Mouse (Mus musculus) MEL (cell line): Measurements from ENCODE around the gene Mrpl58. TPM values are rescaled to one million over a fixed set of nuclear protein-coding genes. Genes with fewer than 3 reads are reported as not detected.

Source experiments
- DNase-seq: peaks from one replicate; pipeline ENCODE4 v3.0.0; 2011; ENCODE audit warnings: low read depth, low spot score
- H3K27ac ChIP-seq: 2 replicates; pipeline ENCODE4 v1.5.1; 2012; ENCODE audit warnings: low read depth, mild to moderate bottlenecking, control low read depth, low read length, moderate library complexity; ENCODE audit not compliant: control insufficient read depth
- H3K27me3 ChIP-seq, 2 experiments: fragments of 150-350 bp in 1 of 2; sonication (generic) in 1 of 2; 2 replicates each; pipeline ENCODE4 v1.6.1; 2012; ENCODE audit warnings: low read length in 2 of 2, mild to moderate bottlenecking in 2 of 2, improper control_type of control experiment in 1 of 2, moderate library complexity in 1 of 2; ENCODE audit not compliant: insufficient read depth in 2 of 2, control insufficient read depth in 1 of 2
- H3K36me3 ChIP-seq, 2 experiments: 2 replicates each; pipeline ENCODE4 v1.6.1; 2012 to 2014; ENCODE audit warnings: low read length in 2 of 2, improper control_type of control experiment in 1 of 2, inconsistent platforms in 1 of 2, mild to moderate bottlenecking in 1 of 2; ENCODE audit not compliant: insufficient read depth in 2 of 2, control insufficient read depth in 1 of 2
- H3K4me1 ChIP-seq, 2 experiments: fragments of 150-350 bp in 1 of 2; sonication (generic) in 1 of 2; 2 replicates each; pipeline ENCODE4 v1.6.1; 2012; ENCODE audit warnings: low read length in 2 of 2, improper control_type of control experiment in 1 of 2, mild to moderate bottlenecking in 1 of 2; ENCODE audit not compliant: insufficient read depth in 2 of 2, control insufficient read depth in 1 of 2
- H3K4me3 ChIP-seq, 2 experiments: fragments of 150-350 bp in 1 of 2; sonication (generic) in 1 of 2; 2 replicates each; pipeline ENCODE4 v1.5.1; 2012; ENCODE audit warnings: low read depth in 2 of 2, low read length in 2 of 2, mild to moderate bottlenecking in 2 of 2, moderate library complexity in 2 of 2, control low read depth in 1 of 2, improper control_type of control experiment in 1 of 2; ENCODE audit not compliant: control insufficient read depth in 1 of 2, insufficient read depth in 1 of 2
- H3K79me2 ChIP-seq: 2 replicates; pipeline ENCODE4 v1.6.1; 2012; ENCODE audit warnings: mild to moderate bottlenecking, low read length, moderate library complexity; ENCODE audit not compliant: control insufficient read depth, poor library complexity, insufficient read depth
- H3K9ac ChIP-seq: 2 replicates; pipeline ENCODE4 v1.6.1; 2012; ENCODE audit warnings: low read depth, mild to moderate bottlenecking, control low read depth, low read length, moderate library complexity; ENCODE audit not compliant: control insufficient read depth, poor library complexity, severe bottlenecking
- H3K9me3 ChIP-seq: fragments of 150-350 bp; sonication (generic); replicated peaks from 2 replicates; pipeline ENCODE4 v1.6.1; 2012; ENCODE audit warnings: mild to moderate bottlenecking, low read length, improper control_type of control experiment, moderate library complexity; ENCODE audit not compliant: insufficient read depth
- BHLHE40 ChIP-seq: IDR thresholded peaks from 2 replicates; pipeline ENCODE4 v1.6.1; 2012; ENCODE audit warnings: low read depth, mild to moderate bottlenecking, inconsistent platforms, low read length, improper control_type of control experiment, borderline replicate concordance
- CHD2 ChIP-seq: IDR thresholded peaks from 2 replicates; pipeline ENCODE4 v1.6.1; 2011; ENCODE audit warnings: low read length, improper control_type of control experiment
- ETS1 ChIP-seq: IDR thresholded peaks from 2 replicates; pipeline ENCODE4 v1.6.1; 2012; ENCODE audit warnings: low read depth, mild to moderate bottlenecking, inconsistent platforms, low read length, improper control_type of control experiment, moderate library complexity
- GATA1 ChIP-seq: IDR thresholded peaks from 2 replicates; pipeline ENCODE4 v1.6.1; 2011; ENCODE audit warnings: low read depth, low read length, improper control_type of control experiment
- HCFC1 ChIP-seq: IDR thresholded peaks from 2 replicates; pipeline ENCODE4 v1.6.1; 2012; ENCODE audit warnings: low read depth, mild to moderate bottlenecking, inconsistent platforms, low read length, improper control_type of control experiment, moderate library complexity
- JUND ChIP-seq: IDR thresholded peaks from 2 replicates; pipeline ENCODE4 v1.6.1; 2011; ENCODE audit warnings: low read depth, mild to moderate bottlenecking, improper control_type of control experiment, low read length
- MAX ChIP-seq: IDR thresholded peaks from 2 replicates; pipeline ENCODE4 v1.6.1; 2011; ENCODE audit warnings: low read length, improper control_type of control experiment
- MAZ ChIP-seq: IDR thresholded peaks from 2 replicates; pipeline ENCODE4 v1.6.1; 2012; ENCODE audit warnings: low read depth, mild to moderate bottlenecking, inconsistent platforms, low read length, improper control_type of control experiment
- MXI1 ChIP-seq: IDR thresholded peaks from 2 replicates; pipeline ENCODE4 v1.6.1; 2011; ENCODE audit warnings: mild to moderate bottlenecking, low read depth, low read length, improper control_type of control experiment
- MYB ChIP-seq: IDR thresholded peaks from 2 replicates; pipeline ENCODE4 v1.6.1; 2011; ENCODE audit warnings: mild to moderate bottlenecking, low read depth, low read length, improper control_type of control experiment
- MYC ChIP-seq: IDR thresholded peaks from 2 replicates; pipeline ENCODE4 v1.6.1; 2011; ENCODE audit warnings: low read depth, mild to moderate bottlenecking, low read length, improper control_type of control experiment, moderate library complexity
- NELFE ChIP-seq: IDR thresholded peaks from 2 replicates; pipeline ENCODE4 v1.6.1; 2011; ENCODE audit warnings: low read depth, low read length, improper control_type of control experiment
- NRF1 ChIP-seq: IDR thresholded peaks from 2 replicates; pipeline ENCODE4 v1.6.1; 2014; ENCODE audit warnings: low read depth, mild to moderate bottlenecking, inconsistent platforms, low read length, improper control_type of control experiment, moderate library complexity; ENCODE audit not compliant: poor library complexity, insufficient read depth, severe bottlenecking
- POLR2A ChIP-seq, 2 experiments: IDR thresholded peaks; 2 replicates each; pipeline ENCODE4 v1.6.1; 2011 to 2012; ENCODE audit warnings: low read length in 2 of 2, mild to moderate bottlenecking in 2 of 2, control low read depth in 1 of 2, improper control_type of control experiment in 1 of 2, low read depth in 1 of 2, moderate library complexity in 1 of 2; ENCODE audit not compliant: control insufficient read depth in 1 of 2, insufficient read depth in 1 of 2, poor library complexity in 1 of 2
- POLR2AphosphoS2 ChIP-seq: IDR thresholded peaks from 2 replicates; pipeline ENCODE4 v1.6.1; 2011; ENCODE audit warnings: low read length, improper control_type of control experiment
- RAD21 ChIP-seq: IDR thresholded peaks from 2 replicates; pipeline ENCODE4 v1.6.1; 2011; ENCODE audit warnings: mild to moderate bottlenecking, low read depth, low read length, improper control_type of control experiment
- RCOR1 ChIP-seq: IDR thresholded peaks from 2 replicates; pipeline ENCODE4 v1.6.1; 2012; ENCODE audit warnings: low read depth, mild to moderate bottlenecking, inconsistent platforms, low read length, improper control_type of control experiment
- SIN3A ChIP-seq: IDR thresholded peaks from 2 replicates; pipeline ENCODE4 v1.6.1; 2012; ENCODE audit warnings: low read length, improper control_type of control experiment, inconsistent platforms
- TBP ChIP-seq: IDR thresholded peaks from 2 replicates; pipeline ENCODE4 v1.8.0; 2011; ENCODE audit warnings: low read depth, low read length, improper control_type of control experiment
- TCF12 ChIP-seq: IDR thresholded peaks from 2 replicates; pipeline ENCODE4 v1.6.1; 2014; ENCODE audit warnings: low read depth, mild to moderate bottlenecking, inconsistent platforms, low read length, improper control_type of control experiment, moderate library complexity
- USF2 ChIP-seq, 2 experiments: IDR thresholded peaks; 2 replicates each; pipeline ENCODE4 v1.6.1; 2011 to 2012; ENCODE audit warnings: improper control_type of control experiment in 2 of 2, low read length in 2 of 2, borderline replicate concordance in 1 of 2, inconsistent platforms in 1 of 2, low read depth in 1 of 2, mild to moderate bottlenecking in 1 of 2; ENCODE audit not compliant: insufficient read depth in 1 of 2
- ZC3H11A ChIP-seq: IDR thresholded peaks from 2 replicates; pipeline ENCODE4 v1.6.1; 2012; ENCODE audit warnings: low read depth, mild to moderate bottlenecking, inconsistent platforms, low read length, improper control_type of control experiment
- ZKSCAN1 ChIP-seq: IDR thresholded peaks from 2 replicates; pipeline ENCODE4 v1.6.1; 2012; ENCODE audit warnings: low read depth, mild to moderate bottlenecking, inconsistent platforms, low read length, improper control_type of control experiment, moderate library complexity
- ZNF384 ChIP-seq: IDR thresholded peaks from 2 replicates; pipeline ENCODE4 v1.6.1; 2012; ENCODE audit warnings: low read depth, mild to moderate bottlenecking, inconsistent platforms, low read length, improper control_type of control experiment
- polyA plus RNA-seq, 2 experiments: library from polyadenylated mRNA; stranded (reverse) in 1 of 2; unstranded in 1 of 2; fragments of >175 nt in 1 of 2; fragments of >200 nt in 1 of 2; gene quantifications; 2 replicates each; pipeline versions ENCODE4 v1.2.1 to v1.2.4; 2012; ENCODE audit warnings: low replicate concordance in 2 of 2, low read depth in 1 of 2; ENCODE audit not compliant: insufficient read length in 2 of 2, insufficient read depth in 1 of 2, missing spikeins in 1 of 2
- total RNA-seq: library from RNA; depleted of rRNA; stranded (reverse); fragments of 300-350 nt; gene quantifications from 2 replicates; pipeline ENCODE4 v1.2.3, GENCODE M21; 2012

Mrpl58 gene
- total and polyA plus RNA-seq, 3 experiments, result 137 TPM; not detected in 1

DNA sequence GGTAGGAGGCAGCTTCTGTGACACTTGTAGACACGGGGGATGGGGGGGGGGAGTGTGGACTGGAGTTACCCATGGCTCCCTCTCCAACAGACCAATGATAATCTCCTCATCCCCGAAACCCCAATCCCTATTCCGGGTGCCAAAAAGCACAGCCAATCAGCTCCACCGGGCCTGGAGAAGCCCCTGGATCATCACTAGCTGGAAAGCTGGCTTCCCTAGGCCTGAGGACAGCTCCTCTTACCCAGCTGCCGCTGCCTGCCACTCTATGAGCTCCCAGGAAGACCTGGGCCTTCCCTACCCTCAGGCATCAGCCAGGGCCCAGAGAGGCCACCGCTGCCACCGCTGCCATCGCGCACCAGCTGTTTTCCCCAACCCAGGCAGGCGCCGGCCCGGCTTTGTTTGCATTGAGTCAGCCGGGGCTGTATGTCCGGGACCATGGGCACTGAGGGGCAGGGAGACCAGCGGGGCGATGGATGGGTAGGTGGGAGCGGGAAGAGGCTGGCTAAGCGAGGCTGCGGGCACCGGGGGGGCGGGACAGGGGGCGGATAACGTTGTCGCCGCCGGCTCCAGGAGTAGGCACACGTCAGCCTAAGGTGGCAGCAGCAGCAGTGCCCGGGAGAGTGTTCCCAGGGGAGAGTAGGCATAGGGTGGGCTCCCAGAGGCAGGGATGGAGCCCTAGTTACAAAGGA, 36.7 kb upstream of the Mrpl58 start:
- DNase-seq, result no peak
- H3K79me2 ChIP-seq, result no peaks in the 10 kb centered on the region
- no peak overlapping the region for H3K27ac ChIP-seq
- H3K4me3 ChIP-seq, result peak overlapping the region; percentile 52 to 71; a peak in 3 of 4 replicates
- no peak for TF ChIP-seq NRF1
- TF ChIP-seq USF2 (IDR thresholded peaks at IDR 0.05; ENCODE audit: borderline replicate concordance in 1 of 2, insufficient read depth in 1 of 2, low read depth in 1 of 2, low read length in 2 of 2), result no peak
- TF ChIP-seq HCFC1, result no peak
- no peak for TF ChIP-seq RCOR1
- TF ChIP-seq TBP, result no peak
- TF ChIP-seq ZKSCAN1, result no peak
- no peak for TF ChIP-seq NELFE
- TF ChIP-seq MXI1, result no peak
- TF ChIP-seq SIN3A, result no peak
- TF ChIP-seq BHLHE40, result no peak
- no peak for TF ChIP-seq RAD21
- no peak for TF ChIP-seq GATA1
- no peak for TF ChIP-seq MYB
- TF ChIP-seq MYC, result no peak
- TF ChIP-seq POLR2AphosphoS2, result no peak
- TF ChIP-seq CHD2, result no peak
- H3K36me3 ChIP-seq, result peaks cover 0 to 5% of the 10 kb centered on the region in 2 experiments; a peak in 2 of 4 replicates
- no peaks in the 10 kb centered on the region; a peak in 3 of 4 replicates for H3K27me3 ChIP-seq
- no peaks in the 10 kb centered on the region for H3K9me3 ChIP-seq
- no peak overlapping the region; the same call in 1 of the 2 replicates for H3K9ac ChIP-seq
- peaks cover 3 to 9% of the 10 kb centered on the region in 2 experiments; a peak in 3 of 4 replicates for H3K4me1 ChIP-seq

DNA sequence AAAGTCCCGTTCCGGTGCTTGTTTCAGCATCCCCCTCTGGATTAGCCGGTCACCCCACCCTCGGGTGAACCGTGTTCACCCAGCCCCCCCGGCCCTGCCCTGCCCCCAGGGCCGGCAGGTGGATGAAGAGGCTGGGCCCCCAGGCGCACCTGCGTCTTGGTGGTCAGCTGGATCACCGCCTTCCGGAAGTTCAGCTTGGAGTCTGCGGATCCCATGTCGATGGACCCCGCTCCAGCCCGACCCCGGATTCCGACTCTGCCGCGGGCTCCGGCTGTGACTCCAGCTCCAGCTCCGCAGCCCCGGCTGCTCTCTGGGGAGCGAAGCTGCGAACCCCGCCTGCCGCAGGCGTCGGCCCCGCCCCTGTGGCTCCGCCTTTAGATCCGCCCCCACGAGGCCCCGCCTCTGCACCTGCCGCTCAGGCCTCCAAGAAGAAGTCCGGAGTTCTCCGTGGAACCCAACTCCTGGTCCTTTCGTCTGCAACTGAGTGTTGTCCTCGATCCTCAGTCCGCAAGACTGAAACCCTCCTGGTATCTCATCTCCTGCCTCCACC, 36.1 kb upstream of the Mrpl58 start, which contains the start of gene Hid1:
Hid1 (minus strand) TSS at position 362 of the 550 bp plus-strand sequence.
- peak within 1 kb of the TSS; percentile 52 to 71 for H3K4me3 ChIP-seq
- TF ChIP-seq POLR2AphosphoS2, result no peak
- 0 out of 4 replicates have a peak, but pooled peaks of 1 of the 2 experiments have one; percentile 41 for TF ChIP-seq POLR2A (IDR thresholded peaks at IDR 0.05; ENCODE audit: control insufficient read depth in 1 of 2, insufficient read depth in 1 of 2, low read depth in 1 of 2, low read length in 2 of 2, poor library complexity in 1 of 2)
- TF ChIP-seq TCF12, result peak; percentile 18; the same call in 1 of the 2 replicates
- TF ChIP-seq MAZ, result peak; percentile 58; the same call in 1 of the 2 replicates
- TF ChIP-seq NELFE, result no peak
- no peak for TF ChIP-seq ETS1
- no peak for TF ChIP-seq ZC3H11A
- peak; percentile 53 for TF ChIP-seq MXI1
- TF ChIP-seq MAX, result 0 out of 2 replicates have a peak, but pooled peaks have one; percentile 36
- no peak for TF ChIP-seq JUND
- peak; percentile 29; the same call in 1 of the 2 replicates for TF ChIP-seq BHLHE40
- no peak for TF ChIP-seq ZNF384
- TF ChIP-seq, all 39 proteins: peak for 6
- Histone ChIP-seq H3K27ac (no peak within 1 kb of the TSS), H3K79me2 (no peaks in the 10 kb centered on the region), H3K9ac (peak within 1 kb of the TSS; percentile 54), H3K9me3 (no peaks in the 10 kb centered on the region), H3K36me3 (peaks cover 0 to 5% of the 10 kb centered on the region in 2 experiments; a peak in 2 of 4 replicates), H3K4me1 (peaks cover 3 to 9% of the 10 kb centered on the region in 2 experiments; a peak in 3 of 4 replicates), H3K27me3 (no peaks in the 10 kb centered on the region; a peak in 2 of 4 replicates)
- DNase-seq, result peak; percentile 85
